Mouse (Mus musculus): ENCODE data around the gene Tbcel.

The Tbcel gene

DNA sequence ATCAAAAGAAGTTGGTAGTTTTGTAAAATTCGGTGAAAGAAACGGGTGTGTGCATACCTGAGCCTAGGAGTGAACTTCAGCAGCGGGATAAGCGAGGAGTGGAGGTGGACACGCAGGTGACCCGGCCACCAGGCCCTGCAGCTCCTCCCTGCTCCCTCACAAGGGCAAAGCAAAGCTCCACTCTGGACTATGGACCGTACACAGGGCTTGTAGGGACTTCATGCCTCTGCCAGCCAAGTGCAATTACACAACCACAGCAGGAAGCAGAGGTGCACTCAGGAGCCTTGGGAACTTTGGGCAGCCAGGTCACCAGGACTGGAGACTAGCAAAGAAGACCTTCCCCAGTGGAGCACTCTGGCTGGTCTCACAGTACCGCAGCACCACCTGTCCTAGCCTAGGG, 50.1 kb downstream of the Tbcel start:
- no peak for DNase-seq (ENCODE audit: extremely low read depth, insufficient read length, low spot score)

DNA sequence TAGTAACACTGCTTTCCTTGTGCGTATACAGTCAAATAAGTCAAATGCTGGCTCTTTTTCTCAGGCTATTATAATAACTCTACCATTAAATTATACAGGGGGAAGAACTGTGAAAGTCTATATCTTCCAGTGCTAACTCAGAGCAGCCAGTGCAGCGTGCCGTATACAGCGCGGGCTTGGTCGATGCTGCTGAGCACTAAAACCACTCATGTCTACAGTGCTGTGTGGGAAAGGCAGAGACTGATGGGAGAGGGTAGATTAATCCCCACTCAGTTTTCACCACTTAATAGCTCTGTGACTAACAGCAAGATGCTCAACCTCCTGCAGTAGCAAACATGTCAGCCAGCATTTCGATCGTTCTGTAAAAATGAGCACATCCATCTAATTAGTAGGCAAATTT, 53.2 kb downstream of the Tbcel start:
- DNase-seq (ENCODE audit: extremely low read depth, insufficient read length, low spot score), result no peak

DNA sequence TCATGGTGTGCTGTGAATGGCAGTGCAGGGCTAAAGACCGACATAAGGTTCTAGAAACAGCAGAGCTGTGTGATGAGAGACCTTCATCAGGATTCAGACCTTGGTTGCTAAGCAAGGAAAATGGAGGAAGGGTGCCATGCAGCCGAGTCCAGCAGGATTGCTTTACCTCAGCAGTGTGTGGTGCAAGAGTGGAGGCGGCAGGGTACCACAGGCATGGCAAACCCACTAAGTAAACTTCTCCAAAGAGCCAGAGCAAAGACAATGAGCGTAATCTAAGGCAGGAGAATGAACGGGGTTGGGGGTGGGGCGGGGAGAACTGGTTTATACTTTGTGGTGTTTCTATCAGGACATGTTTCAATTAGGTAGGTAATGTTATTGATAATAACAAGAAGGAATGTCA, 58.6 kb downstream of the Tbcel start:
- no peak for DNase-seq (ENCODE audit: extremely low read depth, insufficient read length, low spot score)

DNA sequence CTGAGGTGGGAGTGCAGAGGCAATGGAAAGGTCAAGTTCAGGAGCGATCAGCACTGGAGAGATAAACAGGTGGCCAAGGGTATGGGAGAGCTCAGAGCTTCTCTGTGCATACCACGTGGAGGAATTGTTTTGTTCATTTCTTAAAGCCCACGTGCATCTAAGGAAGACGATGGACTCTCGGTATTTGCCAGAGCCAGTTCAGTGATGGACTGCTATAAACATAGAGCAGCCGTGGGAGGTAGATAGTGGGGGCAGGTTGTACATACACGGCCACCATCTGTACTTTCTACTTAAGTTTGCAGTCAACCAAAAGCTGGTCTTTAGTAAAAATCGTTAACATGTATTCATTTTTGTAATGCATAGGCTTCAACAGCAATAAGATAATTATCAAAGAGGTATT, 65.5 kb downstream of the Tbcel start:
- no peak for DNase-seq (ENCODE audit: extremely low read depth, insufficient read length, low spot score)

DNA sequence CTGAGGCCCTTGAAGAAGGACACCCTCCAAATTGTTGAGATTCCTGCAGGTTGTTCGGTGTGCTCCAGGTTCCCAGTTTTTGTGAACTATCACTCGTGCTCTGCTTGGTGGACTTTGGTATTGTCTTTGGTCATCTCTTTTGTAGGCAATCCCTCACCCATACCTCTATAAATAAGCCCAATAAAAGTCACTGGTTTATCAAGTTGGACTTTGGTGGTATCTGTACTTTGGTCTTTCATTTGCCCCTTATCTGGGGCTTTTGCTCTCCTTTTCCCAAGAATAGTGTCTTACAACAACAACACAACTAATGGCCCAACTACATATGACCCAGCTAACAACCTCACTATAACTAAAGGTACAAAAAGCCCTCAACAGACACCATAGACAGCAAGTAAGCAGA, 66.4 kb downstream of the Tbcel start:
- DNase-seq (ENCODE audit: extremely low read depth, insufficient read length, low spot score), result no peak

DNA sequence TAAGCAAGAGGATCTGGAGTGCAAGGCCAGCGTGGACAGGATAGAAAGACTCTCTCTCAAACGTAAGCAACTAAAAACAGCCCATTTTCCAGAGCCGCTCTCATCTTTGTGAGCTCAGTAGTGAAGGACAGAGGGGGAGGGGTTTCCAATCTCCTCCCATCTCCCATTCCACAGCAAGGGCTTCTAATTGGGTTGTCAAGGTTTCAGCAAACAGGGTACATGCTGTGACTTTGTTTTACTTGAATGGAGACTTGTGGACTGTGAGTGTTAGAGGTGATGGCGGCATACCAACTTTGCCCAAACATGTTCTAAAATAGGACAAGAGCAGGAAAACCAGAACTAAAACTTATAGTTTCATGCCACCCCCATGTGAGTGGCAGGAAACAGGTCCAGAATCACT, 68.2 kb downstream of the Tbcel start:
- DNase-seq (ENCODE audit: extremely low read depth, insufficient read length, low spot score), result no peak

DNA sequence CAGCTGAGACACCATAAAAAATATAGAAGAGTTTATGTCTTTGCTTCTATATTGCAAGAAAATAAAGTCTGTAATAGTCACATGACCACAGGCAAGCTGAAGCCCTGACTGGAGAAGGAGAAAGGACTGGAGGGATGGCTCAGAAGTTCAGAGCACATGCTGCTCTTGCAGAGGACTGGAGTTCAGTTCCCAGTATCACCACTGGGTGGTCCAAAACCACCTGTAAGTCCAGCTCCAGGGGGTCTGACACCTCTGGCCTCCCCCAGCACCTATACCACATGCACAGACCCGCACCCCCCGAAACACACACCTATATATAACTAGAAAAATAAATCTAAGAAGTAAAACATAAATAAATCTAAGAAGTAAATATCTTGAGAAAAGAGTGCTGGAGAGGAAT, 75.5 kb downstream of the Tbcel start:
- no peak for DNase-seq (ENCODE audit: extremely low read depth, insufficient read length, low spot score)

DNA sequence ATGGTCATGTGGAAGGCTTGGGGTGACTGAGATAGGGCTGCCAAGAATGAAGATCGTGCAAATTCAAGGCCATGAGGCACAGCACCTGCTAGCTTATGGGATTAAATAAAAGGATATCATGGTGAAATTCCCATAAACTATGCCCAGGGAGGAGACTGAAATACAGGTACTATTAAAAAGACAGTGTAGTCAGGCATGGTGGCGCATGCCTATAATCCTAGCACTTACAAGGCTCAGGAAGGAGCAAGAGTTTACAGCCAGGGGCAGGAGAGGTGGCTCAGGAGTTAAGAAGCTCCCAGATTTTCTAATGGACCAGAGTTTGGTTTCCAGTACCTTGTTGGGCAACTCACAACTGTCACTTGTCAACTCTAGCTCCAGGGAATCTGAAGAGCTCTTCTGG, 76.0 kb downstream of the Tbcel start:
- no peak for DNase-seq (ENCODE audit: extremely low read depth, insufficient read length, low spot score)

DNA sequence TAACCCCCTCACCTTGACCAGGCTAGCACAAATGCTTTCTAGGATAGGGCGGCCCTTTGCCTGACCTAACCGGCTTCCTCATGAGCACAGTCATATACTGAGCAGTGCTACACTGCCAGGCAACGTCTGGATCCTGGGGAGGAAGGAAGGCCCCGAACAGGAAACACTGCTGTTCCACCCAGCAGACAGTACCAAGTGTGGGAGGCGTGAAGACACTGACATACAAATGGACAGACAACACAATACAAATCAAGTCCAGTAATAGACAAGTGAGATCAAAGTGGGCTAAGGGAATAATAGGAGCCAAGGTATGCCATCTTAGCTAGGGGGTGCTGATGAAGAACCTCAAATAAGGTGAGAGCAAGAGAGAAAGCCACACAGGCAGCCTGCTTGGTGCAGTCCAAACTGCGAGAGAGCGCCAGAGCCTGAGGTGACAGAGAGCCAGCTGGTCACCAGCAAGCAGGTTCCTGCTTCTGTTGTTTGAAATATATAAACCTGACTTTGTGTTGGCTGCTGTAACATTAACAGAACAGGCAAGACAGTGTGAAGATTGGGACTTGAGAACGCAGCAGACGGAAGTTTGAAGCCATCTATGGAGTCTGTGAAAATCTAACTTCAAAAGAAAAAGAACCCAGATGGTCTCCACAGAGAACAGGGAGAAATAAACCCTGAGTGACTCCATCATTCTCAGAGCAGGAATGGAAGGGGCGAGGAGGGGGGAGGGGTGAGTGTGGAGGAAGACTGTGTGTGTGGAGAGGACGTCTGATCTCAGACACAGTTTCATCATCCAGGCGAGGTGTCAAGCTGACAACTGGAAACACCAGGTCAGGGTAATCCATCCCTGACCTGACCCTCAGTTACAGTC, 79.3 kb downstream of the Tbcel start:
- no peak for DNase-seq (ENCODE audit: extremely low read depth, insufficient read length, low spot score)

DNA sequence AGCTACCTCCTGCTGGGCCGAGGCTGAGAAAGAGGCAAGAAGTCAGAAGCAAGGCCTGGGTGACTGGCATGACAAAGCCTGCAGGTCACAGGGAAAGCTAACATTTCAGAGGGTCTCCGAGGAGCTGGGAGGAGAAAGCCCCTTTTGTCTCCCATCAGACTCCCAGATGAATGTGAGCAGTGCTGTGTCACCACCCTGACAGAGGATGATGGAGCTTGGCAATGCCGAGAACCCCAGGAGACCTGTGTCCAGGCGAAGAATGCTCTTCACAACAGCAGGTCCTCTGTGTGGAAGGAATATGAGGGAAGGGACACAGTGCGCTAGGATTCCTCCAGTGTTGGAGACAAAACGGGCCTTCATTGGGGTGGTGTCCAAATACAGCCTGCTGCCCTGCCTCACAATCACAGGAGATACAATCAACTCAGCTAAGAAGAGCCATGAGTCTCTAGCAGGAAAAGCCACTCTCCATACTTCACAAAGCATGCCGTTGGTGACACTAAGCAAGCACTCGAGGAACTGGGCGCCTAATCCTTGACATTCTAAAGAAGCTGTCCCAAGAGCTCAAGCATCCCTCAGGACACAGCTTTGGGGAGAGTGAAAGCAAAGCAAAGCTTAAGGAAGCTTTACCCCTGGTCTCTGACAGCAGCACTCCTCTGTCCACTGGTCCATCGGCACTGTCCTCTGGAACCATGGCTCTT, 80.8 kb downstream of the Tbcel start:
- DNase-seq (ENCODE audit: extremely low read depth, insufficient read length, low spot score), result no peak

DNA sequence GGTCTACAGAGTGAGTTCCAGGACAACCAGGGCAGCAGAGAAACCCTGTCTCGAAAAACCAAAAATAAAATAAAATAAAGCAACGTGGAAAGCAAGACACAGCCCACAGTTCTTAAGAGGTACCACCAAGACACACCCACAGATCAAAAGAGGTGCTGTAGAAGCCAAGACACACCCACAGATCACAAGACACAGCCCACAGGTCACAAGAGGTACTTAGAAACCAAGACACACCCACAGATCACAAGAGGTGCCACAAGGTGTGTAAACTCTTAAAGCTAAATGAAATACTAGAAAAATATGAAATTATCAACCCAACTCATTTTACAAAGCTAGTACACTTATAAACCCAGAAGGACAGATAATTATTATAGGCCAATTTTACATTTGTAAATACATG, 84.0 kb downstream of the Tbcel start:
- no peak for DNase-seq (ENCODE audit: extremely low read depth, insufficient read length, low spot score)

DNA sequence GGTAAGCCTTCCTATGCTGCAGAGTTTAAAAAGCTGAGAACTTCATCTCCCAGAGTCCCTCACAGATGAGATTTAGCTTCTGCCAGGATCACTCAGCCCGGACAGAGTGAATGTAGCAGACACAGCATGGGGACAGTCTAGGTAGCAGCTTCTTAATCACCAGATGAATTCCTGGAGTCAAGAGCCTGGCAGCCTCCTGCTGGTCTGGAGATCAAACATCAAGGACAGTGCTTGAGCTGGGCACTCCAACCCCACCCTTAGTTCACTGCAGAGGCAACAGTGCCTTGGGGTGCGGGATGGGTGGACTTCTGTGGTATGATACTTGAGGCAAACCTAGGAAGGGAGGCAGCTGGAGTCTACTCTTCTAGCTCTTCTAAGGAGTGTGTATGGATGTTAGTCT, 87.9 kb downstream of the Tbcel start:
- no peak for DNase-seq (ENCODE audit: extremely low read depth, insufficient read length, low spot score)

DNA sequence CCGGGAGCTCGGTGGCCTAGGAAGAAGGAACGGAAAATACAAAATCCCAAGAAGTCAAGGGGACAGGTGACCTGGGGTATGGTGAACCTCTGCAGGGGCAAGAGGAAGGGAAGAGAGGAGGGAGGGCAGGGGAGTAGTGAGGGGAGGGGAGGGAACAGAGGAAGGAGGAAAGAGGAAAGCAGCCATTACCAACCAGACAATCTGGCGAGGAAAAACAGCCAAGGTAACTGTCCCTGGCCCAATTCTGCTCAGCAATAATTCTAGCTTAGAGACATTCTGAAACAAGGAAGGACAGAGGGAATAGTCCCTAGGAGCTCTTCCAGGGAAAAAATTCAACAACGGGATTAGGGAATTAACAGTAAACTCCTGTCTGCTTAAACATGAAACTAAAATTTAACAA, 88.8 kb downstream of the Tbcel start:
- no peak for DNase-seq (ENCODE audit: extremely low read depth, insufficient read length, low spot score)

DNA sequence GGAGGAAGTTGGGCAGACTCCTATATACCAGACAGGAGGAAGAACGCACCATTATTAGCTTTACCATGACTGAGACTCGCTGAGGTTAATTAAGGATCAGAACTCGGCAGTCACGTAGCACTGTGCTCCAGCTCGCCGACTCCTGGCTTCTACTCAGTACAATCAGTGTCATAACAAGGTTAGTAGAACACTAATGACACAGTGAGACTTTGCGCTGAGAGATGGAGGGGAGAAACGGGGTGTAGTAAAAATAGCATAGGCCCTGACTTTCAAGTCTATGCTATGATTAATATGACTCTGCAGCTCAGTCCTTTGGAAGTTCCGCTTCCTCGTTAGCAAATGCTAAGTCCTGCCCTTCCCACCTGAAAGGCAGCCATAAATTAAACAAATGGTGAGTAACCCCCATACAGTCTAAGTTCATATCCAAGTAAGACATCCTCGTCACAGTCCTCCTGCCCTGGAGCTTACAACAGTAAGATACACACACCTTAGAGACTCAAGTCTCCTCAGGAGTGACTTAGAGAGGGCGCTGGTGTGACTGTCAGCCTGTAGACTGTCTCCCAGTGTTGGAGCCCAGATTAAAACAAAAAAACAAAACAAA, 90.2 kb downstream of the Tbcel start:
- no peak for DNase-seq (ENCODE audit: extremely low read depth, insufficient read length, low spot score)

DNA sequence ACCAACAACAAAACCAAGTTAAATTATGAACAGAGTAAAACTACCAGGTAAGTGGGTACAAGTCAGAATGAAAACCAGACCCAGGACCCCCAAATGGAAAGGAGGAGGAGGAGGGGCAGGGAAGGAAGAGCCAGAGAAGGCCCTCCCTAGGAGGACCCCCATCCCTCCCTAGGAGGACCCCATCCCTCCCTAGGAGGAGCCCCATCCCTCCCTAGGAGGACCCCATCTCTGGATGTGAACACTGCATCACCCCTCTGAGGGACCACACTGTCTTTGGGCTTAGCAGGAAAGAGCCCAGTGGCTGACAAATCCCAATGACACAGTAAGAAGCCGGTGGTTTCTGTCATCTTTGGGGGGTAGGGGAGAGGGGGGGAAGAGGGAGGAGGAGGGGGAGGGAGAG, 92.4 kb downstream of the Tbcel start:
- DNase-seq (ENCODE audit: extremely low read depth, insufficient read length, low spot score), result no peak

DNA sequence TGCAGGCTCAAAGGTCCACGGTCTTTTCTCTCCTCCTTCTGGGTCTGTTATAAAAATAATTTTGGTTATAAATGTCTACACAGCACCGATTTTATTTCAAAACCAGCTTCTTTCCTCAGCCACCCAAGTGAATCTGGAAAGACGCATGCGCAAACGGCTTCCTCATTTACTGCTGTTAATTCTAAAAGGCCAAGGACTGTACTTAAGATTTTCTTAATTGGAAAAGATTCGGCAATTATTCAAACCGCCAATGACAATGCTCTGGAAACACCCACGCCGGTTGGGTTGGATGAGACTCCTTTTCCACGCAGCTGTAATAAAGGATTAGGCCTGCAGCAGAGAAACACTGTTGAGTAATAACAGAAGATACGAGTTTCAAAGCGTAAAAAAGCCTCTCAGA, 94.3 kb downstream of the Tbcel start:
- no peak for DNase-seq (ENCODE audit: extremely low read depth, insufficient read length, low spot score)

DNA sequence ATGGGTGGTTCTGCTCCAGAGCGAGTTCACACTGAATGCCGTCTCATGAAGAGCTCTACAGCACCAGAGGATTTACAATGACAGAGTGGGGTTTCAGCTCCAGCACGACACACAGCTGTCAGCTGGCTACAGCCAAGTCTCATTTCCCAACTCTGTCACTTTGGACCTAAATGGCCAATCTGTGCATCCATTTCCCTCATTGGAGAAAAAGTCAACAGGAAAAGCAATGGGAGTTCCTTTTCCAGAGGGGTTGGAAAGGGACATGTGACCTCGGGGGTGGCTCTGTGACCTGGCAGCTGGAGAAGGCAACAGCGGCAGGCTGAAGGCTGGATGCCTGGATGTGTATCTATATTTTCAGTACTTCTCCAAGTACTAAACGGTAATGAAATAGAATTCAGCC, 96.3 kb downstream of the Tbcel start:
- DNase-seq (ENCODE audit: extremely low read depth, insufficient read length, low spot score), result no peak

DNA sequence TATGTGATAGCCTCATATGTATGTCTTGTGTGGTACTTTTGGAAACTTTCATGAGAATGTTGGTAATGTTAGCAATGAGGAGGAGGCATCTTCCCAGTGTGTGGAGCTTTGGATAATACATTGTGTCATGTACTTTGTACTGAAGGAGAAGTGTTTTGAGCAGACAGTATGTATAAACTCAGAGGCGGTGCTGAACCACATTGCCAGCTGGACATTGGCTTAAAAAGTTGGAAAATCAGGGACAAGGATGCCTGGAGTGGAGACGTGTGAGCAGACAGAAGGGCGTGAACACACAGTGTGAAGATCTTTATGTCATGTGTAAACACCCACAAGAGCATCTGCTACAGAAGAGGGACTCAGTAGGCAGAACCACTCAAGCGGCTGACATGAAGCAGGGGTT, 101.9 kb downstream of the Tbcel start:
- no peak for DNase-seq (ENCODE audit: extremely low read depth, insufficient read length, low spot score)

DNA sequence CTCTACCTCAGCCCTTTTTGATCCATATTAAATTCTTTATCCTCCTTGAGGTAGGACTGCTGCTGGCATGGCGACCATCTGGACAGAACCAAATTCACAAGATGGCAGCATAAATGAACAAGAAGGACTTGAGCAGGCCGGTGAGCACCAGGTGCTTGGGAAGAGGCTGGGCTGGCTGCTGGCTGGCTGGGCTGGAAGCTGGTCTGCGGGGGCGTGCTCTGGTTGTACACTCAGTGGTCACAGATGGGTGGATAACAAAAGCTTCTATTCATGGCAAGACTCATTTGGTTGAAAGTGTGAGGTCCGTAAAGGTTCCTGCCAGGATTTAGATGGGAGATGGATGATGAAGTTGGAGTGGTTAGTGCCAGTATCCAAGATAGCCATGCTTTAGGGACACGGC, 106.1 kb downstream of the Tbcel start:
- no peak for DNase-seq (ENCODE audit: extremely low read depth, insufficient read length, low spot score)

DNA sequence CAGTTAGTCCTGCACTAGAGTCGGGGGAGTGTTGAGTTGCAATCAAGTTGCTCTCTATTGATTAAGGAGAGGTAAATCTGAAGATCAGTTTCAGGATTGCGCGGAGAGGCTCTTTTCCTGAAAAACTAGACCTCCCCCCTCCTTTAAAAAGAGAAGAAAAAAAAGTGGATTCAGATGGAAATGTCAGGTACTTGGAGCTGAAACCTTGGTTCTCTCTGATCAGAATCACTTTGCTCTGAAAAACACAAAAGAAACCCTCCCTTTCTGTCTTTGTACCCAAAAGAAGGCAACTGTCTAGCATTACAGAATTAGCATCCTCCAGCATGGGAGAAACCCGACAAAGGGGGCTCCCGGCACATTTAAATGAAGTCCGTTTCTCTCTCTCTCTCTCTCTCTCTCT, 107.8 kb downstream of the Tbcel start, which contains the start of gene Tecta:
TSS of gene Tecta (minus strand) at position 101 of the 400 bp plus-strand sequence.
- DNase-seq (ENCODE audit: extremely low read depth, insufficient read length, low spot score), result no peak

DNA sequence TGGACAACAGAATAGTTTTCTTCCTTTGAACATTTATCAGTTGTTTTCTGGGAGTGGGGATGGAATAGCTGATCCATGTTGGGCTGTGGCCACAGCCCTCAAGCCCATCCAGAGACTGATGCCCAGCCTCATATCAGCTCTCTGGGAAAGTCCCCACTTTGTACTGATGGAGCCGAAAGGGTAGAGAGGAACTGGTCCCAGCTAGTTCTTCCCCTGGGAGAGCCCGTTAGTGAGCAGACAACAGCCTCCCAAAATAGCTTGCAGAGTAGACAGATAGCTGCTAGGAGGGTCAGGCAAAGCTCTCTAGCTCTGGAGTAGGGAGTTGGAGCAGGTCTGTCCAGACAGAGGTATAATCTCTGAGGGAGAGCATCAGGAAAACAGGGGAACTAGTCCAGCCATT, 111.5 kb downstream of the Tbcel start:
- DNase-seq (ENCODE audit: extremely low read depth, insufficient read length, low spot score), result no peak

DNA sequence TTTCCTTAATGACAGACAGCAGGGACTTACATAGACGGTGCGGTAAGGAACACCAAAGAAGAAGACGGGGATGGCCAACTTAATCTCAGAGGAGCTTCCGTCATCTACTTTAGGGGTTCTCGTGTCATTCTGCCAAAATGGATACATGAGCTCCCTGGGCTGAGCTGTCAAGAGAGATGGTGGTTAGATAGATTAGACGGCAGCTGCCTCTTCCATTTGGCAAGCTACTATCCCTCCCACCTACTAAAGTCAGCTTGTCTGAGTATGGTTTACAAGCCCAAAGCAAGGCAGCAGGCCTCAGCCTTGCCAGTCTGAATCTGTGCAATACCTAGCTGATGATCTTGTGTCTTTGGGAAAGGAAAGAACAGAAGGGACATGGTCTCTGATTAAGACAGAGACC, 112.7 kb downstream of the Tbcel start:
- DNase-seq (ENCODE audit: extremely low read depth, insufficient read length, low spot score), result no peak
